Mouse (Mus musculus) intestine, embryonic 16.5 days (tissue): Measurements from ENCODE around the gene Dach2. TPM values are rescaled to one million over a fixed set of nuclear protein-coding genes. Genes with fewer than 3 reads are reported as not detected.

Experiments
- ATAC-seq: fragments of 200-750 bp; cut with Nextera tagmentation; 2 replicates; pipeline ENCODE4 v1.8.0; 2017; ENCODE audit warnings: moderate TSS enrichment, moderate library complexity
- H3K27ac ChIP-seq: fragments of 300-500 bp; sonication (generic); 2 replicates; pipeline ENCODE4 v1.5.1; 2014; ENCODE audit warnings: mild to moderate bottlenecking, low read length
- H3K27me3 ChIP-seq: fragments of 300-500 bp; sonication (generic); replicated peaks from 2 replicates; pipeline ENCODE4 v1.6.1; 2014; ENCODE audit warnings: low read length, control low read depth, mixed read lengths; ENCODE audit not compliant: control insufficient read depth, insufficient read depth
- H3K36me3 ChIP-seq: fragments of 300-500 bp; sonication (generic); 2 replicates; pipeline ENCODE4 v1.6.1; 2014; ENCODE audit warnings: low read length, control low read depth; ENCODE audit not compliant: control insufficient read depth, insufficient read depth
- H3K4me1 ChIP-seq: fragments of 300-500 bp; sonication (generic); 2 replicates; pipeline ENCODE4 v1.6.1; 2014; ENCODE audit warnings: low read length, control low read depth, mixed read lengths; ENCODE audit not compliant: control insufficient read depth, insufficient read depth
- H3K4me2 ChIP-seq: fragments of 300-500 bp; sonication (generic); 2 replicates; pipeline ENCODE4 v1.6.1; 2014; ENCODE audit warnings: low read depth, low read length, control low read depth
- H3K4me3 ChIP-seq: fragments of 300-500 bp; sonication (generic); 2 replicates; pipeline ENCODE4 v1.5.1; 2014; ENCODE audit warnings: mild to moderate bottlenecking, low read length
- H3K9ac ChIP-seq: fragments of 300-500 bp; sonication (generic); 2 replicates; pipeline ENCODE4 v1.6.1; 2014; ENCODE audit warnings: low read depth, low read length
- H3K9me3 ChIP-seq: fragments of 300-500 bp; sonication (generic); 2 replicates; pipeline ENCODE4 v1.6.1; 2016; ENCODE audit warnings: low read length, control low read depth; ENCODE audit not compliant: control insufficient read depth
- WGBS: fragments of 180-500 bp; shearing (Covaris S2); extraction: QIAGEN DNeasy Blood & Tissue Kit; methylation state at CpG from one replicate; pipeline ENCODE4 v1.1.7; 2014; 5-methylcytosine and 5-hydroxymethylcytosine counted together
- polyA plus RNA-seq: library from polyadenylated mRNA; unstranded; fragments of >200 nt; fragmentation: Nextera tagmentation; extraction: Ambion mirVana; gene quantifications from 2 replicates; pipeline ENCODE4 v1.2.1, GENCODE M21; 2015

The Dach2 gene
- polyA plus RNA-seq, 1 experiment from 2014 or later: 3.2 TPM

DNA sequence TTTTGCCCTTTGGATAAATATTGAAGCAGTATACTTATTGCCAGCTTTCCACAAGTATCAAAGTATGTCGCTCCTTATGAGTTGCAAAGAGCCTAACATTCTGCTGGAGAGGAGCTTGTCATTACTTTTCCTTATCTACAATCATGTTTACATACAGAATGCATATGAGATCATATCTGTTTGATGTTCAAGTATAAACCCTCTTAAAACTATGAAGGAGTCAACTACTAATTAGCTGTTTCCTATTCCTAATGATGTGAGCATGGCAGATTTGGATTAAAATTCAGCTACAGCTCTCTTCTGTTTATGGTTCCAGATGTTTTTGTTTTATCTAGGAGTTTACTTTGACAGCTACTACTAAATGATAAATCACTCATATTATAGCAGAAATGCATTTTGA, 535.8 kb downstream of the Dach2 start:
- no peak overlapping the region for H3K9ac ChIP-seq
- no peaks in the 10 kb centered on the region for H3K27me3 ChIP-seq
- H3K36me3 ChIP-seq: no peaks in the 10 kb centered on the region
- no peak for ATAC-seq
- H3K27ac ChIP-seq: no peak overlapping the region
- 87% methylated on average over 1 of the region's 1 CpGs for WGBS
- no peaks in the 10 kb centered on the region for H3K9me3 ChIP-seq
- no peaks in the 10 kb centered on the region for H3K4me1 ChIP-seq
- no peak overlapping the region for H3K4me3 ChIP-seq
- H3K4me2 ChIP-seq: no peak overlapping the region

DNA sequence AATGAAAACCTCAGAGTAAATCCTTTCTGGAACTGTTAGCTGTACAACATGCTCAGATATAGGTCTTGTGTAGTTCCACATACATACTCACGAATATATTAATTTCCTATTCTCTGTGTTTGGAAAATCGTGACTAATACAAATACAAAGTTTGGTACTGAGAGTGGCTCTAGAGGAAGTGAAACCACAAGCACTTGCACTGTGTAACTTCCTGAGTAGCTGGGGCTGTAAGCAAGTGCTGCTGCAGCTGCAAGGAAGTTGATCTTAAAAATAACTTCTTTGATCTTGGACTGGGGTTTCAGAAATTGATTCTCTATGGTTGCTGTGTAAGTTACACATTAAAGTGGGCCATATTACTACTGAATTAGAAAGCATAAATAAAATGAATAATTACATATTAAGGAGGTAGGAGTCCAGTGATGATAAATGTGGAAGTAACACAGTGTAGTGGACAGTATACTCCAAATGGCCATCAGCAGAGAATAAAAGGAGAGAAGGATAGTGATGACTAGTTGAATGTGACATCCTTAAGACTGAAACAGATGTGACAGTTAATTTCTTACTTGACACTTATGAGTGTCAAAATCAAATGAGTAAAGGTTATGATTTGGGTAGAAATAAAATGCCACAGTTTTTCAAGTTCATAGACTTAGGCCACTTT, 570.7 kb downstream of the Dach2 start:
- 58% methylated on average over 2 of the region's 2 CpGs for WGBS
- H3K4me2 ChIP-seq: no peak overlapping the region
- no peaks in the 10 kb centered on the region for H3K36me3 ChIP-seq
- H3K4me1 ChIP-seq: no peaks in the 10 kb centered on the region
- H3K27me3 ChIP-seq: no peaks in the 10 kb centered on the region
- H3K9ac ChIP-seq: no peak overlapping the region
- H3K9me3 ChIP-seq: no peaks in the 10 kb centered on the region
- no peak overlapping the region for H3K4me3 ChIP-seq
- no peak overlapping the region for H3K27ac ChIP-seq
- ATAC-seq: no peak

Other genes with a start within 250 kb of the Dach2 start
- 9.5 and 10.6 TPM in 2 replicates for gene Chm, start 112.0 kb upstream of the Dach2 start, polyA plus RNA-seq